Mouse (Mus musculus): ENCODE measurements around the gene Cables2. TPM values are rescaled to one million over a fixed set of nuclear protein-coding genes. Genes with fewer than 3 reads are reported as not detected.
A peak's percentile ranks its signal among the peaks of the same experiment; 100 is the strongest.

Cables2 gene
- polyA plus RNA-seq, 1 experiment from 2014 or later = 12.7 TPM

GRCm38 (mm10) chr2:180219145-180219943 lies 54.0 kb downstream of the Cables2 start:
- H3K27me3 ChIP-seq = no peaks in the 10 kb centered on the region
- no peak for TF ChIP-seq CTCF (IDR thresholded peaks at IDR 0.05)
- DNase-seq (ENCODE audit: low read depth, low spot score) = no peak
- in situ Hi-C loops (cut with MboI; ENCODE audit: low pct_unique_long_range_greater_than_20kb) = loop anchor here (5.0 to 25.0 kb wide), 2 partner anchors 33 to 1368 kb away; partner anchors contain the start of genes Prpf6, Samd10, Uckl1 and Zfp512b
- ATAC-seq = no peak
- CTCF ChIA-PET = interaction anchor here (0.7 to 3.9 kb wide), 5 partner anchors 8 to 36 kb away, joined by 3 to 14 read pairs (median 3); no protein-coding TSS in a partner anchor
- POLR2A ChIA-PET = interaction anchor here (1.1 kb wide), 1 partner anchor 42 kb away, joined by 3 read pairs; no protein-coding TSS in a partner anchor

- no peak for DNase-seq (ENCODE audit: low read depth, low spot score)
- no peak for TF ChIP-seq CTCF (IDR thresholded peaks at IDR 0.05)
- no peak for ATAC-seq
- no peaks in the 10 kb centered on the region for H3K27me3 ChIP-seq
- in situ Hi-C loops (cut with MboI; ENCODE audit: low pct_unique_long_range_greater_than_20kb) = loop anchor here (5.0 to 25.0 kb wide), 2 partner anchors 34 to 1369 kb away; partner anchors contain the start of genes Prpf6, Samd10, Uckl1 and Zfp512b
- ChIA-PET POLR2A (interaction anchor here (1.1 kb wide), 1 partner anchor 41 kb away, joined by 3 read pairs; no protein-coding TSS in a partner anchor), CTCF (interaction anchor here (0.7 to 3.9 kb wide), 6 partner anchors 8 to 35 kb away, joined by 3 to 14 read pairs (median 4); no protein-coding TSS in a partner anchor)
Measured at GRCm38 (mm10) chr2:180218677-180219076, 54.6 kb downstream of the Cables2 start.

- DNase-seq (ENCODE audit: low read depth, low spot score) = no peak
- CTCF ChIA-PET = interaction anchor here (0.7 to 3.9 kb wide), 4 partner anchors 8 to 11 kb away, joined by 3 to 14 read pairs (median 6); no protein-coding TSS in a partner anchor
- in situ Hi-C loops (cut with MboI; ENCODE audit: low pct_unique_long_range_greater_than_20kb) = loop anchor here (5.0 to 25.0 kb wide), 2 partner anchors 34 to 1369 kb away; partner anchors contain the start of genes Prpf6, Samd10, Uckl1 and Zfp512b
Measured at GRCm38 (mm10) chr2:180218241-180218640, 55.1 kb downstream of the Cables2 start.

GRCm38 (mm10) chr2:180217587-180217986 lies 55.7 kb downstream of the Cables2 start:
- in situ Hi-C loops (cut with MboI; ENCODE audit: low pct_unique_long_range_greater_than_20kb) = loop anchor here (5.0 to 25.0 kb wide), 2 partner anchors 35 to 1370 kb away; partner anchors contain the start of genes Prpf6, Samd10, Uckl1 and Zfp512b
- DNase-seq (ENCODE audit: low read depth, low spot score) (peak; percentile 75), ATAC-seq (peak; percentile 42)
- no peak for TF ChIP-seq CTCF (IDR thresholded peaks at IDR 0.05)
- no peaks in the 10 kb centered on the region for H3K27me3 ChIP-seq
- ChIA-PET CTCF (interaction anchor here (0.8 to 3.9 kb wide), 5 partner anchors 10 to 19 kb away, joined by 3 to 14 read pairs (median 8); no protein-coding TSS in a partner anchor), POLR2A (interaction anchor here (0.7 kb wide), 1 partner anchor 34 kb away, joined by 3 read pairs; no protein-coding TSS in a partner anchor)

More at GRCm38 (mm10) chr2:180218241-180218640, 55.1 kb downstream of the Cables2 start:
- no peak for TF ChIP-seq CTCF (IDR thresholded peaks at IDR 0.05)
- H3K27me3 ChIP-seq = no peaks in the 10 kb centered on the region
- POLR2A ChIA-PET = interaction anchor here (0.7 kb wide), 1 partner anchor 33 kb away, joined by 3 read pairs; no protein-coding TSS in a partner anchor
- no peak for ATAC-seq

- DNase-seq (ENCODE audit: low read depth, low spot score) (no peak), ATAC-seq (no peak)
- CTCF ChIA-PET = interaction anchor here (0.7 to 3.9 kb wide), 7 partner anchors 9 to 44 kb away, joined by 3 to 14 read pairs (median 3); no protein-coding TSS in a partner anchor
- no peak for TF ChIP-seq CTCF (IDR thresholded peaks at IDR 0.05)
- in situ Hi-C loops (cut with MboI; ENCODE audit: low pct_unique_long_range_greater_than_20kb) = loop anchor here (5.0 to 25.0 kb wide), 2 partner anchors 35 to 1370 kb away; partner anchors contain the start of genes Prpf6, Samd10, Uckl1 and Zfp512b
- POLR2A ChIA-PET = interaction anchor here (0.6 to 2.6 kb wide), 3 partner anchors 8 to 251 kb away, joined by 3 to 8 read pairs (median 5); no protein-coding TSS in a partner anchor
- no peaks in the 10 kb centered on the region for H3K27me3 ChIP-seq
Measured at GRCm38 (mm10) chr2:180216921-180217320, 56.4 kb downstream of the Cables2 start.

GRCm38 (mm10) chr2:180215951-180216350 lies 57.3 kb downstream of the Cables2 start:
- no peak for DNase-seq (ENCODE audit: low read depth, low spot score)
- POLR2A ChIA-PET = interaction anchor here (1.1 to 2.6 kb wide), 3 partner anchors 9 to 17 kb away, joined by 3 to 8 read pairs (median 5); no protein-coding TSS in a partner anchor
- no peaks in the 10 kb centered on the region for H3K27me3 ChIP-seq
- TF ChIP-seq CTCF (IDR thresholded peaks at IDR 0.05) = no peak
- in situ Hi-C loops (cut with MboI; ENCODE audit: low pct_unique_long_range_greater_than_20kb) = loop anchor here (5.0 to 25.0 kb wide), 2 partner anchors 36 to 1371 kb away; partner anchors contain the start of genes Prpf6, Samd10, Uckl1 and Zfp512b
- CTCF ChIA-PET = interaction anchor here (0.7 to 3.9 kb wide), 6 partner anchors 8 to 43 kb away, joined by 3 to 14 read pairs (median 3); no protein-coding TSS in a partner anchor
- no peak for ATAC-seq

DNA sequence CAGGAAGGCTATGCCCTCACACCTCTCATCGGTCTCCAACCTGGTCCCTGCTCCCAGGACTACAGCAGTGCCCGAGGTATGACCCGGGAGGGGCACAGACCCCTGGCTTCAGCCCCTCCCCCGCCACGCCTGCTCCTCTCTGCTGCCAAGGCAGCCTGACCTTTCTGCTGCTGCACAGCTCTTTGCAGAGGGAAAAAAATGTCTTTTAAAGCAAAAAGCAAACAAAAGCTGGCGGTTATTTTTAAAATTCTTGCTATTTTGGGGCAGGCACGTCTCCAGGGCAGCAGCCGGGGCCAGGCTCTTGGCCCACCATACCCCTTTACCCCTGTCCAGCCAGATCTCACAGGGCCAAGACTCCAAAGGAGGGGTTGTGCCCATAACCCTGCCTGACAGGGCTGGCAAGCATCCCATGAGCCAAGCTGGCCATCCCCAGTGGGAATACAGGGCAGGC lies 58.3 kb downstream of the Cables2 start:
- POLR2A ChIA-PET = interaction anchor here (0.9 to 2.6 kb wide), 5 partner anchors 8 to 18 kb away, joined by 3 to 8 read pairs (median 4); no protein-coding TSS in a partner anchor
- no peak for TF ChIP-seq CTCF (IDR thresholded peaks at IDR 0.05)
- H3K27me3 ChIP-seq = no peaks in the 10 kb centered on the region
- CTCF ChIA-PET = interaction anchor here (2.1 kb wide), 1 partner anchor 14 kb away, joined by 11 read pairs; no protein-coding TSS in a partner anchor
- DNase-seq (ENCODE audit: low read depth, low spot score) (no peak), ATAC-seq (no peak)
- in situ Hi-C loops (cut with MboI; ENCODE audit: low pct_unique_long_range_greater_than_20kb) = loop anchor here (5.0 to 25.0 kb wide), 2 partner anchors 37 to 1372 kb away; partner anchors contain the start of genes Prpf6, Samd10, Uckl1 and Zfp512b

GRCm38 (mm10) chr2:180214352-180214978 lies 58.8 kb downstream of the Cables2 start:
- no peak for DNase-seq (ENCODE audit: low read depth, low spot score)
- ChIA-PET CTCF (interaction anchor here (1.5 to 2.1 kb wide), 2 partner anchors 10 to 14 kb away, joined by 3 to 11 read pairs; no protein-coding TSS in a partner anchor), POLR2A (interaction anchor here (1.3 to 2.6 kb wide), 3 partner anchors 9 to 14 kb away, joined by 4 to 8 read pairs (median 5); no protein-coding TSS in a partner anchor)
- no peak for TF ChIP-seq CTCF (IDR thresholded peaks at IDR 0.05)
- ATAC-seq = peak; percentile 20
- H3K27me3 ChIP-seq = no peaks in the 10 kb centered on the region
- in situ Hi-C loops (cut with MboI; ENCODE audit: low pct_unique_long_range_greater_than_20kb) = loop anchor here (25.0 kb wide), 1 partner anchor 1373 kb away; the partner anchor contains the start of genes Prpf6, Samd10, Uckl1 and Zfp512b

- CTCF ChIA-PET = interaction anchor here (1.3 to 2.0 kb wide), 3 partner anchors 11 to 39 kb away, joined by 3 to 6 read pairs (median 3); no protein-coding TSS in a partner anchor
- H3K27me3 ChIP-seq = no peaks in the 10 kb centered on the region
- in situ Hi-C loops (cut with MboI; ENCODE audit: low pct_unique_long_range_greater_than_20kb) = loop anchor here (25.0 kb wide), 1 partner anchor 1375 kb away; the partner anchor contains the start of genes Prpf6, Samd10, Uckl1 and Zfp512b
- no peak for ATAC-seq
- no peak for DNase-seq (ENCODE audit: low read depth, low spot score)
- no peak for TF ChIP-seq CTCF (IDR thresholded peaks at IDR 0.05)
- POLR2A ChIA-PET = no interaction called here
Measured at GRCm38 (mm10) chr2:180212255-180212654, 61.0 kb downstream of the Cables2 start.
